Mouse (Mus musculus): ENCODE results near the gene Gls.

DNA sequence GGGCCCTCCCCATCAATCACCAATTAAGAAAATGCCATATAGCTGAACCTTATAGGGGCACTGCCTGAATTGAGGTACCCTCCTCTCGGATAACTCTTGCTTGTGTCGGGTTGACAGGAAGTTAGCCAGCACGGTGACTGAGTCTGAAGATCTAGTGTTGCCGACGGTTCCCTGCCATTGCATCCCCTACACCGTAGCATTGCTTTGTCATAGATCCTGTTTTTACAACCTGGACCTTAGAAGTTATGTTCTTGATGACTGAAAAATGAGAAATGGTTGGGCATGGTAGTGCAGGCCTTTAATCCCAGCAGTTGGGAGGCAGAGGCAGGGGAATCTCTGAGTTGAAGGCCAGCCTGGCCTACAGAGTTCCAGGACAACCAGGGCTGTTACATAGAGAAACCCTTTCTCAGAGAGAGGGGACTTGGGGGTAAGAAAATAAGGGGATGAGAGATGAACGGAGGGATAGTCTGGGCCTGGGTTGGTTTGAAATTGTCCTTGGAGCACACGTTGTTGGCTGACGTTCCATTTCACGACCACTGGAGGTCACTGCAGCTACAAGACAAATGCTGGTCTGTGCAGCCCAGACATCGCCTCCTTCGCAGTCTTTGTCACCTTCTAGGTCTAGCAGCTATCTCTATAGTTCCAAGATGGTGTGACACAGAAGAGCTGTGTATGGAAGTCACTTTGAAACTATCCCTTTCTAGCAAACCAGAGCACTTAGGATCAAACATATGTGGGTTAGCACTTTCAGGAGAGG lies 86.6 kb downstream of the Gls start:
- TF ChIP-seq CTCF (IDR thresholded peaks at IDR 0.05; ENCODE audit: low read depth) (peak; percentile 73), EP300 (IDR thresholded peaks at IDR 0.05; ENCODE audit: low read depth) (no peak)
